Mouse (Mus musculus) right cerebral cortex, postnatal 36 days (tissue): ENCODE measurements around the gene Etv2.

Experiments used
- DNase-seq, 2 experiments: peaks; one replicate each; pipeline ENCODE4 v3.0.0; 2022; ENCODE audit warnings: low spot score in 2 of 2, mixed read lengths in 1 of 2

Gene Etv2

DNA sequence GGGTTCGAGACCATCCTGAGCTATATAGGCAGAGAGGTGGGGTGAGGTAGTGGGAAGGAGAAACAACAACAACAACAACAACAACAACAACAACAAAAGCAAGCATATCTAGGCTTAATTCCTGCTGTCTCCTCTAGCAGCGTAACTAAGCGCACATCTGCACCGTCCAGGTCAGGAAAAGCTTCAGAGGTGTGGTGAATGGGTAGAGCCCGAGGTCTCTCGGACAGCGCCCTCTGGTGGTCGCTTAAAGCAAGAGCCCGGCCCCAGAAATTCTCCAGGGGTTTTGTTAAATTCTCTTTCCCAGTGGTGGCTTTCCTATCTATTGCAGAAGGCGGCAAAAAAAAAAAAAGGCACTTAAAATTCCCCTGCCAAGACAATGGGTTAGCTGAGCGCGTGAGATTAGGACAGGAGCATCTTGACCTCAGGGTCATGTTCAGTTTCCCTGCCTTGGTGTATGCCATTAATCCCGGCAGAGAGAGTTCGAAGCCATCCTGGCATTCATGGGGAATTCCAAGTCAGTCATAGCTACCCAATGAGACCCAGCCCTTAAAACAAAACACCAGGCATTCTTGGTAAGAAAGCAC, 22.0 kb downstream of the Etv2 start:
- no peak for DNase-seq

DNA sequence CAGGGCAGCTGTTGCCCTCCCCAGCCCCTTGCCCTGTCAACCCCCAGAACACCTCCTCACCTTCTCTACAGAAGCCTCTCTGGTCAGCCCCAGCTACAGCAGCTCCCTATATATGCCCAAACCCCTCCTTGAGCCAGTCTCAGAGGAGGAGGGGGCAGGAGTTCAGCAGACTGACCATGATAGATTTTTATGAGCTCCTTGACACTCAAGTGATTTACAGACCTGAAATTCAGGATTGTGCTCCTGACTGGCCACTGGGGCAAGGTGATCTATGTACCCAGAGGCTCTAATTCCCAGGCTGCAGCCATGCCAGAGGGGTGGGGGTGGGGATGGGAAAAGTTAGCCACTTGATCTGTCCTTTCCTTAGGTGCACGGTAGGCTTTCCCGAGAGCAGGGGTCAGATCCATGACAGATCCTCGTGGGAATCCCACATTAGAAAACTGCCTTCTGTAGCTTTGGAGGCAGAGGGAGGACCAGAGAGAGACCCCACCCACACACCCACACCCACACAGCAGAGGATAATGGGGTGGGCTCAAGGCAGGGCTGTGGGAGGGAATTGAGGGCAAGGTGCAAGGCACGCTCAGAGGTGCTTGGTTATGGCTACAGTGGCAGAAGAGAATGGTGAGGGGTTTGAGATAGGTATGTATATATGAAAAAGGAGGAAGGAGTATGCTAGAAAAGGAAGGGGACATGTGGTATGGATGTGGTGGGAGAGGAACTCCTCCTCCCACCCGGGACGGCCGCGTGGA, 22.8 kb downstream of the Etv2 start, which contains the start of gene Upk1a:
Upk1a (minus strand) TSS at position 194 of the 749 bp plus-strand sequence.
- DNase-seq, result no peak

DNA sequence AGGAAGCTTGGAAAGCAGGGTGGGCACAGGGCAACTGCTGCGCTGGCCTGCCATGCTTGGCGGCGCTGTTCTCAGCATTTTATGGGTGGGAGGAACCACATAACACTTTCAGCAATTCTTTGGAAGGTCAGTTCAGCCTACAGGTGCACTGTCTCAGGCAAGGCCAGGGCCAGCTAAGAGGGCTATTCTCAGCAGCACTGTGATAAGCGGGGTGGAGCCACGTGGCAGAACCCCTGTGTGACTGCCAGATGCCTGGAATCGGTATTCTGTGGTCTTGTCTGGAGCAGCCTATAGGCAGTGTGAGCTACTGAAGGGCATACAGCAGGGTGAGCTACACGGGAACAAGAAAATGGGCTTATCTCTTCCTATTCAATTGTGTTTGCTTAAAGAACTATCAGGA, 25.6 kb downstream of the Etv2 start:
- no peak for DNase-seq

- no peak for DNase-seq
Observed at GRCm38 (mm10) chr7:30608476-30608875, 27.2 kb downstream of the Etv2 start.

DNA sequence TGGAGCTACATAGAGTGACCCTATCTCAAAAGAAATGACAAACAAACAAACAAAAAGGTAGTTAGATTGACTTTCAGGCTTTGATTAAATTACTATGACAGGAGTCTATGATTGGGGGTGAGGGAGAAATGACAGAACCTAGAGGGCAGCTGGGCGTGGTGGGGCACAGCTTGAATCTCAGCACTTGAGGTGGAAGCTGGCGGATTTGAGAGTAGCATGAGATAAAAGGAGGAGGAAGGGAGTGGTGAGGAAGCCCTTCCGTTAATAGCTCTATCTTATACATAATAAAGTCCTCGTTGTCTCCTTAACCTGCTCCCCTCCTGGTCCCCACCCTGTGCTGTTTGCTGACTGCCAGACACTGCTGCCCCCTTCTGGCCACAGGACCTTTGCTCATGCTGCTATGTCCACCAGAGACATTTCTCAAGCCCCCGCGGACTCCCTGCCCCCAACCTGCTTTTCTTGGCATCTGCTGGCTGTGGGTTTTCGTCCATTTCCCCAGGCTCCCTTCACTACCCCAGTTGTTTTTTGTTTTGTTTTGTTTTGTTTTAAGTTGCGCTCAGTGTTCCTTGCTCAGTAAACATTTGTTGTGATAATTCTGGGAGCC, 27.8 kb downstream of the Etv2 start:
- DNase-seq, result no peak

GRCm38 (mm10) chr7:30604944-30605343, 30.7 kb downstream of the Etv2 start:
- no peak for DNase-seq

GRCm38 (mm10) chr7:30604424-30604823, 31.2 kb downstream of the Etv2 start:
- no peak for DNase-seq

DNA sequence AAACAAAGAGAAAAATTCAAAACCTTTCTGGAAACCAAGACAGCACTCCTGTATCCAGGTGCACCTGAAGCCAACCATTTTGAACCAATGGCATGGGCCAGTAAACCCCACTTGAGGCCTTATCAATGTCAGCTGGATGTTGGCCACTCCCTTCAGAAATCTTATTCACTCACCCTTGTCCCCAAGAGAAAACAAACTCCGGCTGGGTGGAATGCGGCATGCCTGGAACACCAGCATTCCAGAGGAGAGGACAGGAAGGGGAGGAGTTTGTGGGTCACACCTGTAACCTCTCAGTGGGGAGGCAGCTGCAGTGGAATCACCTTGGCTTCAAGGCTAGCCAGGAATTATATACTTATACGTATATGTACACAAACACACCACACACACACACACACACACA, 33.1 kb downstream of the Etv2 start:
- no peak for DNase-seq

DNA sequence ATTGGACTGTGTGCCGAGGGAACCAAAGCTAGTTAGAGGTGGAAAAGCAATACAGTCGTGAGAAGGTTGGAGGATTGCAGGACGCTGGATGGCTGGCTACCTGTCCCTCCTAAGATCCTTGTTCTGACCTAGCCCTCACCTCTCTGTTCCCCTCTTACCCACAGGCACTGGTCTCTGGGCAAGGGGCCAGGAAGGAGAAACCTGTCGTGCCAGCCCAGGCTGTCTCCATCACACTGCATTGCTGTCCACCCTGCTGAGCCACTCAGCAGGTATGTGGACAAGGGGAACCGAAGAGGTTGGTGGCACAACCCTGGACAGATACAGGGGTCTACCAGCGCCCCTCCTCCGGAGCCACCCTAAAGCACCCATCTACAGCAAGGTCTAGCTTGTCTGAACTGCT, 35.0 kb downstream of the Etv2 start:
- no peak for DNase-seq

- DNase-seq, result peak; percentile 86 to 92
Observed at GRCm38 (mm10) chr7:30599933-30600353, 35.7 kb downstream of the Etv2 start.

DNA sequence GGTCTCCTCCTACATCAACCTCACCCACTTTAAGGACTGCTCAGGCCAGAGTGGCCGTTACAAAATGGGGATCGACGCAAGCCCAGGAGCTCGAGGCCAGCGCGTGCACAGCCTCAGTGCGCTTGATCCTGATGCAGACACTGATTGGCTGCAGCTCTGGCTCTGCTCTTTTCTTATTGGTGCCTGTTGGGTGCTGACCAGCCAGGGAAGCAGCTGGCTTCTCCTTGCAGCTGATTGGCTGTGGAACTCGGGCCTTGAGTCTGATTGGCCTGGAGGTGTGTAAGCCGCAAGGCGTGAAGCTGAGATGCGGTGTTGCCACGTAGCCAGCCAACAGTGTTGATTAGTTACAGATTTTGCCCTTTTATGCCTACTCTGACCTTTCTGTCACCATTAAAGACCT, 36.9 kb downstream of the Etv2 start, which contains the start of gene Zbtb32:
Zbtb32 (minus strand) TSS at position 124 of the 400 bp plus-strand sequence.
- no peak for DNase-seq

GRCm38 (mm10) chr7:30596811-30597210, 38.8 kb downstream of the Etv2 start:
- no peak for DNase-seq

GRCm38 (mm10) chr7:30596093-30596492, 39.6 kb downstream of the Etv2 start:
- DNase-seq, result no peak

- DNase-seq, result no peak
Observed at GRCm38 (mm10) chr7:30594510-30595024, 41.1 kb downstream of the Etv2 start.

DNA sequence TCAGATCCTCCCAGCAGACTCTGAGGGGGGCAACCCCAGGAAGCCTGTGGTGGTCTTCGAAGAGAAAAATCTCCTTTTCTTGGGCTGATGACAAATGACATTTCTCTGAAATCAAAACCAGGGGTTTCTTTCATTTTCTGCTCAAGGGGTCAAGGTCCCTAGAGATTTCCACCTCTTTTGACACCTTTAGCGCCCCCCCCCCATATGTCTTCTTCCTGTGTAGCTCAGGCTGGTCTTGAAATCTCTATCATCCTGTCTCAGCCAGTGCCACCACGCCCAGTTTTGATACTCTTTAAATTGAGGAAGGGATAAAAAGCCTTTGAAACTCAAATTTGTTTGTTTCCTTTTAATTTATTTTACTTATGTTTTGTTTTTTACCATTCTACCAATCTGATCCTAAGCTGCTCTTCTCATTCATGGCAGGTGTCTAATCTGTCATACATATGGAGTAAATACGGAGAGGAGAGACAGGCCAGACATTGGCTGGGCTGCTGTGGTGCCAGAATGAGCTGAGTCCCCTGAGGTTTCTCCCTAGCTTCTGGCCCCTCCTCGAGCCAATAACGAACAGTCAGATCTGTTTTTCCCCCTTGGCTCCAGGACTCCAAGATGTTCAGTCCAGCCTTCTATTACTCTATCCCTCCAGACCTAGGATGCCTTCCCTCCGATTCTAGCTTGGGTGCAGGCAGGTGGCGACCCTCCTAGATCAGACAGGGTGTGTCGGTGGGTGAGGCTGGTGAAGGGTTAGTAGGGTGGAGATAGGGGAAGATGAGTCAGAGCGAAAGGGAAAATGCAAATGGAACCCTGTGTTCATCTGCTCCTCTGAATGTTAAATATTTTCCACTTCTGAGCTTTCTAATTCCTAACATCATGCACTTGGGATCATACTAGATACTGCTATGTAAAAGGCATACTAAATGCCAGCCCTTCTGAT, 41.8 kb downstream of the Etv2 start:
- no peak for DNase-seq

DNA sequence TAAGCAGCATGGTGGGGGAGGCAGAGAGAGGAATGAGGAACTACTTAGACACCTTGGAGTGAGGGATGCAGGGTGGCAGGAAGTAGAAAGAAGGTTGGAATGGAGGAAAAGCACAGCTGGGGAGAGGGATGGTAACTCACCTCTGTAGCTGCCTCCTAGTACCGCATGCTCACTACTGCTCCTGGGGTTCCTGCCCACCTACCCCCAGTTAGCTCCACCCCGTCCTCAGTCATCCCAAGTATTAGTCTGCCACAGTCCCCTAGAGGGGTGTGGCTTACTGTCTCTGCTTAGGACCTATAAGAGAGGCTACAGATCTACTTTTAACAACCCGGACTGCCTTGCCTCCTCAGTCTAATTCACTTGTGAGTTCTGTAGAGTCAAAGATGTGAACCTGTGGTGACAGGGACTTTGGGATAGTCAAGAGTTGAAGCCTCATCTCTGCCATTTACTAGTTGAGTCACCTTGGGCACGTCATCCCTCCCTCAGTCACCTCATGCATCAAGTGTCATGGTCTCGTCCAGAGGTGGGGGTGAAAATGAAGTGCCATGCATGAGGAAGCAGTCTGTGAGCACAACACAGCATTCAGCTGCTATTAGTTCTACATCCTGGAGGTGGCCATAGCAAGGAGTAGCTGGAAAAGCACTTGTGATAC, 42.8 kb downstream of the Etv2 start:
- no peak for DNase-seq

DNA sequence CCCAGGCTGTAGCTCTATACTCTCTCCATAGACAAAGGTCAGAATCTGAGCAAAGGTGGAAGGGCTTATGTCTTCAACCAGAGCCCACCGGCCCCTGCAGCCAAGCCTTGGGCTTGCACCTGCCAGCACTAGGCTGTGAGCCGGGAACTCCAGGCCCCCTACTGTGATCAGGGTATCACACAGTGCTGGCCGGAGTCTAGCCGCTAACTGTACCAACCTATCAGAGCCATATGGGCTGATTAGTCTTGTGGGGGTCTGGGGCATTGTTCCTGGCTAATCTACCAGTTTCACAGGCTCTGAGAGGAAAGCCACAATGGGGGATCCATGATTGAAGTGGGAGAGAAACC, 44.1 kb downstream of the Etv2 start:
- no peak for DNase-seq

- no peak for DNase-seq
Observed at GRCm38 (mm10) chr7:30590927-30591604, 44.6 kb downstream of the Etv2 start.

DNA sequence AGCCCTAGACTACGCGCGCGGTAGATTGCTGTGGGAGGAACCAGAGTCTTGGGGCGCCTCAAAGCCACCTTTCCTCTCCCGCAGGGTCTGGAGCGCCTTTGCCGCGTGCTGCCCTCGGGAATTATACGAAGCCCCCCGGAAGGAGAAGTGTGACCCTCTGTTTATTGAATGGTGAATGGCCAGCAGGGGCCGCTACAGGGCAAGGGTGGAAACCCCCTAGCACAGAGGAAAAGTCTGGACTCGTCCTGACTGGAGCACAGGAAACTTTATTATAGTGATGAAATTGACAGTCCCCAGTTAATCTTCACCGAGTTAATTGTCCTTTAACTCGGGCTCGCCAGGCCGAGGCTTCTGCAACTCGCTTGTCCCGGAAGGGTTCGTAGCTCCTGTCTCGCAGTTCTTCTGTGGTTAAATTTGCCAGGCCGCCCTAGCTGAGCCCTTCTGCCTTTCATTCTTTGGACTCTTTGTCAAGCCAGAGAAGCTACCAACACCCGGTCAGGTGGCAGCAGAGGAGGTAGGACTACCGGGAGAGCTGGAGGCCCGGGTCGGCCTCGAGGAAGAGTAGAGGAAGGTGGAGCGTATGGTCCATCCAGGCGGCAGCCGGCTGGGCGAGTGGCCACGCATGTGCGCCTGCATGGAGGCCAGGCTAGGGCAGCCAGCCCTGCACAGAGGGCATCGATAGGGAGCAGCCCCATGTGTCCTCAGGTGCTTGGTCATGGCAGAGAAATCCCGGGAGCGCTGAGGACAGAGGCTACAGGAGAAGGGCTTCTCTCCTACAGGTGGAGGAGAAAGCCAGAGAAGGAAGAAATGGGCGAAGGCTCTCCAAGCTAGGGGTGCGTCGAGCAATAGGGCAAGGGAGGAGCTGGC, 46.0 kb downstream of the Etv2 start:
- peak in 1 of 2 experiments; percentile 58 for DNase-seq
